Mouse (Mus musculus) kidney, postnatal 25 days (tissue): Measurements from ENCODE around the gene Lefty1.
"Not testable (repeated sequence)": the region's sequence is repeated elsewhere in the genome, so short reads cannot be mapped to it uniquely, and the experiment has no call there.

Source experiments
- DNase-seq, 2 experiments: peaks; one replicate each; pipeline ENCODE4 v3.0.0; 2021; ENCODE audit warnings: mixed read lengths in 2 of 2

Lefty1 gene

GRCm38 (mm10) chr1:180922273-180923048, 12.4 kb upstream of the Lefty1 start:
- no peak for DNase-seq

GRCm38 (mm10) chr1:180924737-180925136, 10.1 kb upstream of the Lefty1 start:
- DNase-seq = no peak

GRCm38 (mm10) chr1:180926286-180926685, 8.5 kb upstream of the Lefty1 start:
- DNase-seq = no peak

GRCm38 (mm10) chr1:180929599-180929998, 5.2 kb upstream of the Lefty1 start:
- DNase-seq = no peak

- no peak for DNase-seq
Measured at GRCm38 (mm10) chr1:180931106-180931505, 3.7 kb upstream of the Lefty1 start.

- DNase-seq = no peak
Measured at GRCm38 (mm10) chr1:180933659-180934058, 1.2 kb upstream of the Lefty1 start.

- peak; percentile 36 to 78 for DNase-seq
Measured at GRCm38 (mm10) chr1:180936610-180937398, 2.0 kb downstream of the Lefty1 start.

- not testable (repeated sequence) for DNase-seq
Measured at GRCm38 (mm10) chr1:180937631-180938030, 2.8 kb downstream of the Lefty1 start.

GRCm38 (mm10) chr1:180938781-180939180, 4.0 kb downstream of the Lefty1 start:
- DNase-seq = not testable (repeated sequence)

GRCm38 (mm10) chr1:180940776-180941460, 6.1 kb downstream of the Lefty1 start:
- DNase-seq = no peak

- DNase-seq = peak in 1 of 2 experiments; percentile 50
Measured at GRCm38 (mm10) chr1:180941726-180942125, 6.9 kb downstream of the Lefty1 start.

- peak; percentile 90 to 92 for DNase-seq
Measured at GRCm38 (mm10) chr1:180942166-180943031, 7.6 kb downstream of the Lefty1 start, which contains the start of gene Tmem63a. Gene Tmem63a (plus strand): TSS chr1:180942344.

- no peak for DNase-seq
Measured at GRCm38 (mm10) chr1:180943032-180943644, 8.3 kb downstream of the Lefty1 start.

- DNase-seq = no peak
Measured at GRCm38 (mm10) chr1:180943896-180944295, 9.1 kb downstream of the Lefty1 start.

- DNase-seq = no peak
Measured at GRCm38 (mm10) chr1:180944553-180944952, 9.7 kb downstream of the Lefty1 start.

- DNase-seq = peak; percentile 44 to 72
Measured at GRCm38 (mm10) chr1:180945001-180945980, 10.5 kb downstream of the Lefty1 start.

GRCm38 (mm10) chr1:180946448-180946847, 11.6 kb downstream of the Lefty1 start:
- DNase-seq = no peak

GRCm38 (mm10) chr1:180952085-180952746, 17.4 kb downstream of the Lefty1 start:
- DNase-seq = peak; percentile 41 to 61

- DNase-seq = no peak
Measured at GRCm38 (mm10) chr1:180952808-180953207, 18.0 kb downstream of the Lefty1 start.

GRCm38 (mm10) chr1:180956401-180956800, 21.6 kb downstream of the Lefty1 start:
- no peak for DNase-seq
